Mouse (Mus musculus) T-helper 1 cell (primary cell): ENCODE results near the gene Slco3a1.

Source experiments
- in situ Hi-C: fragments of 300-600 bp; cut with MboI, MseI; formaldehyde crosslinking; loops from one replicate; pipeline ENCODE4 v1.15.1; 2025; ENCODE audit warnings: high pct_unique_total_duplicates

The Slco3a1 gene

DNA sequence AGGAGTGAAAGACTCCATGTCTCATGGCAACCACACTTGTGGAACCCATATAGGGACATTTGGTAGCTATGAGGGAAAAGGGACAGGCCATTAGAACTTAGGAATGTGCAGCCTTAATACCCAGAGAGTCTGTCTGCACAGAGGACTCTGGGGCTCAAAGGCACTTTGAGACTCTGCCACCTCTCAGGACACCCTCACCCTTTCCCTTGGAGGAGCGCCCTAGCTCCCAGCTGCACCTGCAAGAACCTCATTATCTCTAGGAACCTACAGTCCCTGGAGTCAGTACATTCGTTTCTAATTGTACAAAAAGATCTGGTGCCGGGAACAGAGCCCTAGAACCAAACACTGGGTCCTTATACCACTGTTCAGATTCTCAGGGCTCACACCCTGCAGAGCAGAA lies 66.4 kb downstream of the Slco3a1 start:
- in situ Hi-C loops = no loop called here

DNA sequence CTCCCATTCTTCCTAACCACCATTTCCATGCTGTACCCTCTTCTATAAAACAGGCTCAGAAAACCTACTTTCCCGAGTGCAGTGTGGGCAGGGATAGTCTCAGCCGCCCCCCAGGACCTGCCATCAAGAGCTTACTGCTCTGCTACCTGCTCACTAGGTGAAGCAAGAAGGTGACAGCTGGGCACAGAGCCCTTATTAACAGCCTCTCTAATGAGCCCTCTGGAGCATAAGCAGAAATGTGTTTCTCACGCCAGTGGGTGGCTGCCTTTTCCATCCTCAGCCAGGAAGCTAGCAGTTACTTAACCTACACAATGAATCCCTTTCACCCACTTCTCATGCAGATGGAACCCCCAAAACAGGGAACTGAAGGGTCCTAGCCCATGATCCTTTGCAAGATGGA lies 66.9 kb downstream of the Slco3a1 start:
- in situ Hi-C loops = no loop called here

DNA sequence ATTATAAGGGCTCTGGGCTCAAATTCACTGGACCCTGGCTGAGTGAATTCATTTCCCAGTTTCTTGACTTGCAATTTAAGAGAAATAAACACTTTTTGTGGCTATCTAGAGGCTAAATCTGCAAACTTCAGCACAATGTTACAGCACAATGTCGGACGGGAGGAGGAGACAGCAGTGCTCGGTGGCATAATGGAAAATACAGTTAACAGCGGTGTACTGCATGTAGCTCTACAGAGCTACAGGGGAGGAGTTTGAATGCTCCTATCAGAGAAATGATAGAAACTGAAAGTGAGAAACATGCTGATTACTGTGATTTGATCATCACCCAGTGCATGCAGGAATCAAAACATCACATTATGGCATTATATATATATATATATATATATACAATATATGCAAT lies 68.5 kb downstream of the Slco3a1 start:
- in situ Hi-C loops = no loop called here

- in situ Hi-C loops = no loop called here
Observed at GRCm38 (mm10) chr7:74485669-74486068, 68.9 kb downstream of the Slco3a1 start.

DNA sequence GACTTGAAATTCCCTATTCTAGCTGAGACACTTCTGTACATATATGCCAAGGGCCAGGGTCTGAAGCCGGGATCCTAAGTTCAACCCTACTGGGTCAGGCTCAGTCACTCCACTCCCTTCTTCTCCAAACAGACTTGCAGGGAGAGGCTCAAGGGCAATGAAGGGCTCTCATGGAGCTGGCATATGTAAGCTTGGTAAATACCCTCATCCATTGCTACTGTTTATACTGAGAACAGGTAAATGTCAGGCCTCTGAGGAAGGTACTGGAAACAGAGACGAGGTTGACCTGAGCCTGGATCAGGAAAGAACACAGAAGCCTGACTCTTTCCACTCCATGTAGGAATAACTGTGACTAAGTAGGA lies 70.6 kb downstream of the Slco3a1 start:
- in situ Hi-C loops = loop anchor here (5.0 kb wide), 1 partner anchor 203 kb away; no protein-coding TSS in a partner anchor

DNA sequence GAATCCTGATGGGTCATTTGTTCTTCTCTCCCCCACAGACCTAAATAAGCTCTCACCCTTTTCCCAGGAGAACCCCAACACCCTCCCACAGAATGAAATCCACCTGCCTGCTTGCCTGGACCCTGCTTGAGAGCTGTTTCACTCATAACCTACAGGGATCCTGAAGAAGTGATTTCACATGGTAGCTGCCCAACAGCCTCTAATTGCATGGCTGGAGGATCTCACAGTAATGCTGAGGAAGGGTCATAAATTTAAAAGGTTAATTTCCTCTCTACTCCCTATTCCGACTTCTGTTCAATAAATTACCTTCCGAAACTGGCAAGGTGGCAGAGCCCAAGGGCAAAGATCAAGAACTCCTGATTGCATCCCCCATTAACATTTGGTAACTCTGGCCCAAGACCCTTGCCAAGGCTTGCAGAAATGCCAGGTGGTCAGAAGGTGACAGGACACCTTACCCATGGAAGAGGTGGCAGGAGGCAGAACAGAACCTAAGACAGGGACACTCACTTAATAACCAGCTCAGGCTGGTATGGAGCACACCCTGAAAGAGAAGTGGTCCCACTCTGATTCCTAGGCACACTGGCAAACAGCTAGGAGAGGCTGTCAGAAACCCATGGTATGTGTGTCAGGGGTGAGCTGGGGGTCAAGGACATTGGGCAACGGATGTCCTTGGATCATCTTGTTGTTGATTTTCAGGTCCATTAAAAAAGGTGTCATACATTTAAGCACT lies 71.1 kb downstream of the Slco3a1 start:
- in situ Hi-C loops = loop anchor here (5.0 kb wide), 1 partner anchor 204 kb away; no protein-coding TSS in a partner anchor

DNA sequence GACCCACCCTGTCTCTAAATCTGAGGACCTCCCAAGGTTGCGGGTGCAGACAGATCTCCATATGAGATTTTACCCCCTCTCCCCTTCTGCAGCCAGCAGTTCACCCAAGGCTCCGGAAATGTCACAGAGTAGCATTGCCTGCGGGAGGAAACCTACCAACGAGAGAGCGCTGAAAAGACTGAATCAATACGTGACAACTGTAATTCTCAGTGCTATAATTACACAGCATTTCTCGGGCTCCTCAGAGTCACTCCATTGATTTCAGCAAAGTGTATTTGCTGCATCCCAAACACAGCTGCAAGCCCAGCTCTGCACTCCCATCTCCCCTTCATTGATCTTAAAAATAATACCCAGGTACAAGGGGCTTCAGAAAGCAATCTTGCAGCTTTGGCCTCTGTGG lies 82.8 kb downstream of the Slco3a1 start:
- in situ Hi-C loops = no loop called here

GRCm38 (mm10) chr7:74466886-74467285 lies 87.7 kb downstream of the Slco3a1 start:
- in situ Hi-C loops = no loop called here

DNA sequence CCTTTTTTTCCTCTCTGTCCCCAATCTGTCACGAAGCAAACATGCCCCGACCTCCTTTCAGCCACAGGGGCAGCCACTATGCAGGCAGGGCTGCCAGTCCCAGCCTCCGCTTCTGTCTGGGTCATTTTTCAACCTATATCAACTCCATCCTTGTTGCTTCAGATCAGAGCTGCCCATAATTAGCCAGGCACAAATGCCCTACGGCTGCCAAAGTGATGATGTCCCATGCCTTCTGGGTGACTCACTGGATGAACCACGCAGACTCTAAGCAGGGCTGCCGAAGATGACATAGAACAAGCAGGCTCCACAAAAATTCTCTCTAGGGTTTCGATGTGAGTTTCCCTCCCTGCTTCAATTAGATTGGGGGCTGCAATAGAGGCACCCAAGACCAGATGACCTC lies 89.9 kb downstream of the Slco3a1 start:
- in situ Hi-C loops = no loop called here

DNA sequence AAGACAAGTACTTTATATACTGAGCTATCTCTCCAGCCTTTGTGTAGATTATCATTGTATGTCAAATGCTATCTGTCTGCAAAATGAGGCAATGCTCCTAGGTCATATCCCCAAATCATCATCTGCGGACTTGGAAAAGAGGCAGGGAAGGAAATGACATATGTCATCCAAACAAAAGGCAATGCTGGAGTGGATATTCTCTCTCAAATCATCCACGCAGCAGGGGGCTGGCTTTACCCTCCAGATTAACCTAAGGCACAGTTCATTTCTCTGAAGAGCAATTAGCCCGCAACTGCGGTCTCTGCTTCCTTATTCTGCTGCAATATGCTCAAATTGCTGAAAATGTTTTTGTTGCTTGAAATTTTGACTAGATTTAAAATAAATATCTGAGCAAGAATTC lies 92.1 kb downstream of the Slco3a1 start:
- in situ Hi-C loops = no loop called here

- in situ Hi-C loops = no loop called here
Observed at GRCm38 (mm10) chr7:74461736-74462135, 92.8 kb downstream of the Slco3a1 start.

GRCm38 (mm10) chr7:74461146-74461545 lies 93.4 kb downstream of the Slco3a1 start:
- in situ Hi-C loops = no loop called here

GRCm38 (mm10) chr7:74459812-74460211 lies 94.8 kb downstream of the Slco3a1 start:
- in situ Hi-C loops = no loop called here

- in situ Hi-C loops = no loop called here
Observed at GRCm38 (mm10) chr7:74459277-74459676, 95.3 kb downstream of the Slco3a1 start.

- in situ Hi-C loops = no loop called here
Observed at GRCm38 (mm10) chr7:74458475-74459221, 95.9 kb downstream of the Slco3a1 start.

GRCm38 (mm10) chr7:74457347-74457975 lies 97.1 kb downstream of the Slco3a1 start:
- in situ Hi-C loops = no loop called here

DNA sequence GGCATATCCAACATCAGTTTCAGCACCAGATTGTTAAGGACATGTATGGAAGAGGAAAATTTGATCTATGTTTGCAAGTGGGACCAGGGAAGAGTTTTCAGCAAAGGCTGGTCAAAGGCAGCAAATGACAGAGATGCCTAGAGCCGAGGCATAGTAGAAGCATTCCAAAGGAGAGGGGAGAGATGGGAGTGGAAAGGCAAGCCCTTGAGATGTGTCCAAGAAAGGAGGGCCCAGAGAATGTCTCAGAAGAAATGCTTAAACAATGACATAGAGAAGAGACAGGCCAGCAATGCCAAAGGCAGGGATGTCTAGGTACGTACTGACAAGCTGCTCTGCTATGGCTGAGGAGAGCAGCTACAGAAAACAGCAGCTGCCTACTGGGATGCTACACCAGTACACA lies 97.8 kb downstream of the Slco3a1 start:
- in situ Hi-C loops = no loop called here

- in situ Hi-C loops = no loop called here
Observed at GRCm38 (mm10) chr7:74451047-74451446, 103.5 kb downstream of the Slco3a1 start.

- in situ Hi-C loops = no loop called here
Observed at GRCm38 (mm10) chr7:74449802-74450201, 104.8 kb downstream of the Slco3a1 start.

DNA sequence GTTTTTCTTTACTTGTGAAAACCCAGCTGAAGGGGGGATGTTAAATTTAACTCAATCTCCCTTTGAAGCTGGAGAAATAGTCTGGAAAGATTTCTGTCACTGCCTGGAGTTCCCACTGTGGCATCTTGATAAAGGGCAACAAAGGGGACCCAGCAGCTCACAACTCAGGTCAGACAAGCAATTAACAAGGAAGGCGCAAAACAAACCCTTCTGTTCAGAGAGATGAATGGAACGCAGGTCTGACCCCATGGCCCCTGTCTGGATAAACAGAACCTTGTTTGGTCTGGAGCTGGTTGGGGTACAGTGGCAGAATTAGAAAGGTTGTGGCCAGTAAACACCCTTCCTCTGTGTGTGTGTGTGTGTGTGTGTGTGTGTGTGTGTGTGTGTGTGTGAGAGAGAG lies 106.8 kb downstream of the Slco3a1 start:
- in situ Hi-C loops = no loop called here

GRCm38 (mm10) chr7:74445148-74445547 lies 109.4 kb downstream of the Slco3a1 start:
- in situ Hi-C loops = no loop called here

GRCm38 (mm10) chr7:74442380-74442779 lies 112.2 kb downstream of the Slco3a1 start:
- in situ Hi-C loops = no loop called here

- in situ Hi-C loops = no loop called here
Observed at GRCm38 (mm10) chr7:74437534-74437933, 117.0 kb downstream of the Slco3a1 start.
